ENCODE assay signal across 8 mouse cellular contexts in genomic region chr13:34154931-34155272, GRCm38 (mm10). TPM values are rescaled to one million over a fixed set of nuclear protein-coding genes. Genes with fewer than 3 reads are reported as not detected.
DNase-seq lines count a peak whose midpoint lies in the region; ATAC-seq and TF ChIP-seq lines count a peak whose summit lies in the region.

No protein-coding gene starts in this region.

- 27% methylated on average over 3 of the region's 3 CpGs for whole genome bisulfite sequencing in kidney, embryonic 14.5 days
- 42% methylated on average over 3 of the region's 3 CpGs for WGBS in forebrain, embryonic 10.5 days
- WGBS in hindbrain, embryonic 14.5 days, result 34% methylated on average over 3 of the region's 3 CpGs

- H3K27ac ChIP-seq in kidney, embryonic 14.5 days (ENCODE audit: low read depth, low read length), result no peak overlapping the region
- peak overlapping the region; percentile 82 for H3K27ac ChIP-seq in forebrain, embryonic 10.5 days
- peak overlapping the region; percentile 79 for H3K27ac ChIP-seq in hindbrain, embryonic 14.5 days

- no peaks in the 10 kb centered on the region for H3K27me3 ChIP-seq in kidney, embryonic 14.5 days (ENCODE audit: control insufficient read depth, insufficient read depth, low read length)
- no peaks in the 10 kb centered on the region for H3K27me3 ChIP-seq in forebrain, embryonic 10.5 days (ENCODE audit: poor library complexity, severe bottlenecking)
- H3K27me3 ChIP-seq in hindbrain, embryonic 14.5 days (ENCODE audit: control insufficient read depth, insufficient read depth, low read length), result no peaks in the 10 kb centered on the region

- ATAC-seq in kidney, embryonic 14.5 days (ENCODE audit: low FRiP score, low TSS enrichment), result no peak
- ATAC-seq in hindbrain, embryonic 14.5 days (ENCODE audit: low FRiP score), result no peak
- ATAC-seq in megakaryocyte progenitor cell, adult 5-6 weeks (replicated peaks; ENCODE audit: poor library complexity), result peak; percentile 63

- peak; percentile 67 for DNase-seq in kidney, adult 11 months
- peak; percentile 90 for DNase-seq in brain, embryonic 14.5 days (ENCODE audit: low read depth)
- peak; percentile 48 for DNase-seq in forebrain, embryonic 10.5 days (ENCODE audit: extremely low spot score, low spot score)
- peak; percentile 84 for DNase-seq in hindbrain, embryonic 14.5 days (ENCODE audit: low spot score)
- peak; percentile 75 to 85 for DNase-seq in left cerebral cortex, postnatal 25 days (ENCODE audit: low spot score in 2 of 2)
- DNase-seq in spleen, adult 12 weeks (ENCODE audit: low spot score), result peak; percentile 22

- H3K9me3 ChIP-seq in kidney, embryonic 14.5 days (ENCODE audit: control insufficient read depth, low read length), result no peaks in the 10 kb centered on the region
- H3K9me3 ChIP-seq in forebrain, embryonic 10.5 days, result peaks cover 3% of the 10 kb centered on the region; the same call in 1 of the 2 replicates
- H3K9me3 ChIP-seq in hindbrain, embryonic 14.5 days (ENCODE audit: control insufficient read depth, low read length), result no peaks in the 10 kb centered on the region

- H3K4me2 ChIP-seq in kidney, embryonic 14.5 days (replicated peaks; ENCODE audit: low read depth, low read length), result no peak overlapping the region
- H3K4me2 ChIP-seq in hindbrain, embryonic 14.5 days (replicated peaks), result peak overlapping the region; percentile 40

- H3K36me3 ChIP-seq in kidney, embryonic 14.5 days (ENCODE audit: control insufficient read depth, insufficient read depth, low read length), result no peaks in the 10 kb centered on the region
- H3K36me3 ChIP-seq in forebrain, embryonic 10.5 days (replicated peaks), result no peaks in the 10 kb centered on the region
- no peaks in the 10 kb centered on the region for H3K36me3 ChIP-seq in hindbrain, embryonic 14.5 days (replicated peaks; ENCODE audit: control insufficient read depth, insufficient read depth)

- TF ChIP-seq POLR2A in brain, embryonic 14.5 days (IDR thresholded peaks at IDR 0.05; ENCODE audit: borderline replicate concordance, extremely low read depth, insufficient read depth, insufficient read length, poor library complexity, severe bottlenecking), result no peak

- no peak overlapping the region for H3K4me3 ChIP-seq in kidney, embryonic 14.5 days (ENCODE audit: low read length)
- H3K4me3 ChIP-seq in forebrain, embryonic 10.5 days, result no peak overlapping the region
- H3K4me3 ChIP-seq in hindbrain, embryonic 14.5 days (replicated peaks; ENCODE audit: low read length), result peak overlapping the region; percentile 12

- peak; percentile 70; the same call in 1 of the 2 replicates for TF ChIP-seq CTCF in brain, embryonic 14.5 days (IDR thresholded peaks at IDR 0.05; ENCODE audit: borderline replicate concordance, extremely low read depth, insufficient read depth, insufficient read length)

- no peak overlapping the region for H3K9ac ChIP-seq in kidney, embryonic 14.5 days (ENCODE audit: low read depth, low read length)
- H3K9ac ChIP-seq in hindbrain, embryonic 14.5 days, result 0 out of 2 replicates have a peak overlapping the region, but pooled peaks have one; percentile 17

- H3K4me1 ChIP-seq in kidney, embryonic 14.5 days (ENCODE audit: control insufficient read depth, insufficient read depth, low read length), result 0 out of 2 replicates have a peak, but pooled peaks cover 4% of the 10 kb centered on the region
- peaks cover 31% of the 10 kb centered on the region for H3K4me1 ChIP-seq in forebrain, embryonic 10.5 days
- H3K4me1 ChIP-seq in hindbrain, embryonic 14.5 days (replicated peaks; ENCODE audit: control insufficient read depth, insufficient read depth, low read length), result peaks cover 18% of the 10 kb centered on the region

- intact Hi-C loops in left cerebral cortex, postnatal 25 days (cut with DNase I), result loop anchor here (1.0 to 10.0 kb wide), 3 partner anchors 77 to 200 kb away; partner anchors contain the start of gene Tubb2a

RNA-seq across cellular contexts. Expression of gene Psmg4, which starts 7.9 kb away (rescaled TPM):
- polyA plus RNA-seq in kidney, embryonic 14.5 days (2014; fragmentation: Nextera tagmentation; extraction: Ambion mirVana), result 84.6 and 100 TPM in 2 replicates
- 113 and 208 TPM in 2 replicates for polyA plus RNA-seq in brain, embryonic 14.5 days (2012; rRNA removed)
- 129 and 133 TPM in 2 replicates for polyA plus RNA-seq in forebrain, embryonic 10.5 days (2016; fragmentation: Nextera tagmentation; extraction: Ambion mirVana)
- 73.3 and 87.0 TPM in 2 replicates for polyA plus RNA-seq in hindbrain, embryonic 14.5 days (2014; fragmentation: Nextera tagmentation; extraction: Ambion mirVana)
- 10 to 100 TPM; 18.7 to 21.7 TPM for total RNA-seq in left cerebral cortex, postnatal 25 days (2021)
- 73.3 and 75.8 TPM in 2 replicates for total RNA-seq in megakaryocyte progenitor cell, adult 5-6 weeks (2015)
- 200 and 229 TPM in 2 replicates for total RNA-seq in megakaryocyte progenitor cell, adult 5-6 weeks (2017)

RNA-seq across cellular contexts. Expression of gene Tubb2b, which starts 24.6 kb away (rescaled TPM):
- polyA plus RNA-seq in kidney, embryonic 14.5 days (2014; fragmentation: Nextera tagmentation; extraction: Ambion mirVana), result 17.4 and 23.6 TPM in 2 replicates
- polyA plus RNA-seq in brain, embryonic 14.5 days (2012; rRNA removed), result 7,416 and 8,191 TPM in 2 replicates
- polyA plus RNA-seq in forebrain, embryonic 10.5 days (2016; fragmentation: Nextera tagmentation; extraction: Ambion mirVana), result 137 and 151 TPM in 2 replicates
- polyA plus RNA-seq in hindbrain, embryonic 14.5 days (2014; fragmentation: Nextera tagmentation; extraction: Ambion mirVana), result 682 and 716 TPM in 2 replicates
- total RNA-seq in left cerebral cortex, postnatal 25 days (2021), result 100 to 1,000 TPM; 207 to 213 TPM
- not detected in 2 replicates for total RNA-seq in megakaryocyte progenitor cell, adult 5-6 weeks (2015)
- total RNA-seq in megakaryocyte progenitor cell, adult 5-6 weeks (2017), result not detected in 2 replicates

Comparison
In these comparisons a context has a peak if more than half of its experiments do, and no peak if none do; other contexts are left out.
1. DNase-seq: peak in every context shown above with its lines; median percentile 90 in brain, embryonic 14.5 days; 84 in hindbrain, embryonic 14.5 days; 80 in left cerebral cortex, postnatal 25 days; 67 in kidney, adult 11 months; 48 in forebrain, embryonic 10.5 days; 22 in spleen, adult 12 weeks.
2. RNA of gene Tubb2b, which starts 24.6 kb away (polyA plus RNA-seq): 7,416 to 8,191 TPM in brain, embryonic 14.5 days; 682 to 716 TPM in hindbrain, embryonic 14.5 days, 137 to 151 TPM in forebrain, embryonic 10.5 days and 17.4 to 23.6 TPM in kidney, embryonic 14.5 days; every median in the first group is over 10 times any median in the second.